Mouse (Mus musculus) hematopoietic stem cell, adult 5-6 weeks (primary cell): ENCODE results near the gene Dpp6. TPM values are rescaled to one million over a fixed set of nuclear protein-coding genes. Genes with fewer than 3 reads are reported as not detected.

Source experiments
- ATAC-seq, 2 experiments: fragments of 125-278 bp in 1 of 2; replicated peaks in 1 of 2; 2 replicates each; pipeline ENCODE4 v1.8.0; 2016 to 2017; ENCODE audit warnings: inconsistent platforms in 2 of 2, mild to moderate bottlenecking in 2 of 2, moderate number of reproducible peaks in 2 of 2, low read depth in 1 of 2, moderate TSS enrichment in 1 of 2; ENCODE audit not compliant: low FRiP score in 2 of 2, poor library complexity in 2 of 2, severe bottlenecking in 2 of 2, insufficient read depth in 1 of 2, low TSS enrichment in 1 of 2
- total RNA-seq: library from RNA; stranded (forward); fragments of 172-1452, 232-1000 nt; gene quantifications from 2 replicates; pipeline ENCODE4 v1.2.3, GENCODE M21; 2017

The Dpp6 gene
- total RNA-seq = 0.20 TPM in 1 of 2 replicates, not detected in the other

DNA sequence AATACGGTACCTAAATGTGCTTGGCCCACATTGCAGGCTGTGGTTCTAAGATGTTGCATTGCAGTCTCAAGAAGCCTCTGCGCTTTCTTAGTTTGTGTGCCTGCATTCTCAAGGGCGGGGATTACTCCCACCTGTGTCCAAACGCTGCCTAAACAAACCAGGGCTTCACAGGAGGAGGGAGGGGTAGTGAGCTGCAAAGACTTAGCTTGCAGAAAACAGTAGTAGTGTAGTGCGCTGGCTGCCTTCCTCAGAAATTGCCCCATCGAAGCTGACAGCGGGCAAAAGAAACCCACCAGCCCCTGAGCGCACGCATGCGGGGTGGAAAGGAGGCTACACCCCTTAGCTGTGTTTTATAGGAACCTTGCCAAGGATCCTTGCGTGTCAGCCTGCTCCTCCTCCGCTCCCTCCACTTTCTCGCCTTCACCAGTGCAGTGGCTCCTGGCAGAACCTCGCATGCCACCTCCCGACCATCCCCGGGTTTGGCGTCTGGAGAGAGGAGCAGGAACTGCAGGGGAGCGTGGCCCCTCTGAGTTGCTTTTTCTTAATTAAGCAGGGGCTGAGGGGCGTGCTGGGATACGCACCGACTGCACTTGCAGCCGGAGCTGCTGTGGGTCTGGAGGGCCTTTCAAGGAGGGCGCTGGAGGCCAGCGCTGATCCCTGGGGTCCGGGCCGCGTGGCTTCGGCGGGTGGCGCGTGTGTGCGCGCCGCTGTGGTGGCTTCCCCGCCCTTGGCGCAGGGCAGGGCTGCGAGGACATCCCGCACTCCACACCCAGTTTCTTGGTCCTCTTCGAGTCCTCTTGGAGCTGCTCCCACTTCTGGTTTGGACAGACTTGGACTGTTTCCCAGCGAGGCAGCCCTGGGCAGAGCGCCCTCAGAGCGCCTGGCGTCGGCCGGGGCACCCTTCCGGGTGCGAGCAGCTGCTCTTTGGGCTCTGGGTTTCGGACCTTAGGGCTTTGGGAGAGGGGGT is at the start of gene Dpp6:
TSS of gene Dpp6 (plus strand) at position 229 of the 967 bp plus-strand sequence.
- no peak for ATAC-seq

GRCm38 (mm10) chr5:26783955-26784354 is 33.0 kb upstream of the Dpp6 start:
- no peak for ATAC-seq

DNA sequence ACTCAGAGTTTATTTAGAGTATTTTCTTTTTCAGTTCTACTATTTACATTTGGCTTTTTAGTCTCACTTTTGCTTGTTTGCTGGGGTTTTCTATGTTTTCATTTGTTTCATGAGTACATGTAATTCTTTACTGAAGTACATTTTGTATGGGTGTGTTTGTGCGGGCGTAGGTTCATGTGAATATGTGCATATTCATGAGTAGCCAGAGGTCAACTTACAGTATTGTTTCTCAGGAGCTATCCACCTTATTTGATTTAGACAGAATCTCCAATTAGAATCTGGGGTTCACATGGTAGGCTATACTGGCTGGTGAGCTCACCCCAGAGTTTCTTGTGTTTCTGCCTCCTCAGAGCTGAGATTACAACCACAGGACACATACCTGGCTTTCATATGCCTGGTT is 21.5 kb upstream of the Dpp6 start:
- ATAC-seq = no peak

DNA sequence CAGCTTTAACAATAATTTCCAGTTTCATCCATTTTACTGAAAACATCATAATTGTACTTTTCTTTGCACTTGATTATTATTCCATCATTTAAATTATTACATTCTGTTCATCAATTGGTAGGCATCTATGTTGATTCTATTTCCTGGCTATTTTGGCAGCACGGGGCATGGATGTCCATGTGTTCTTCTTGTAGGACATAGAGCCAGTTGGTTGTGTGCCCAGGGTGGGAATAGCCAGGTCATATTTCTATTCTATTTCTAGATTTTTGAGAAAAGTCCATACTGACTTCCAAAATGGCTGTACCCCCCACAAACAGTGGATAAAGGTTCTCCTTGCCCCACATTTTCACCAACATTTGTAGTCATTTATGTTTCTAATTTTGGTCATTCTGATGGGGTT is 19.0 kb downstream of the Dpp6 start:
- ATAC-seq = no peak

DNA sequence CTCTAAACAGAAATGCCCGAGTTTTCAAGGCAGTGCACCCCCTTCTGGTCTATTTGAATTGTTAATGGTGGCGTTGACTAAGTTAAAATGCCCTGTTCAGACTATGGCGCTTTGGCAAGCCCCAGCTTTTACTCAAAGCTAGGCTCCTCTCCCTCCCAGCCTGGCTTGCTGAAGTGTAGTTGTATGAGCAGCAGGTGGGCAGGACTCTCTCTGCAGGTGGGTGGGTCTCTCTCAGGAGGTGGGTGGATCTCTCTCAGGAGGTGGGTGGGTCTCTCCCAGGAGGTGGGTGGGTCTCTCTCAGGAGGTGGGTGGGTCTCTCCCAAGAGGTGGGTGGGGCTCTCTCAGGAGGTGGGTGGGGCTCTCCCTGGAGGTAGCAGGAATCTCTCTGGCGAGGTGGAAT is 24.1 kb downstream of the Dpp6 start:
- ATAC-seq = no peak

GRCm38 (mm10) chr5:26854746-26855145 is 37.7 kb downstream of the Dpp6 start:
- ATAC-seq = no peak

GRCm38 (mm10) chr5:26875449-26875848 is 58.4 kb downstream of the Dpp6 start:
- no peak for ATAC-seq

- ATAC-seq = no peak
These were observed 70.5 kb downstream of the Dpp6 start for GRCm38 (mm10) chr5:26887496-26887895.

DNA sequence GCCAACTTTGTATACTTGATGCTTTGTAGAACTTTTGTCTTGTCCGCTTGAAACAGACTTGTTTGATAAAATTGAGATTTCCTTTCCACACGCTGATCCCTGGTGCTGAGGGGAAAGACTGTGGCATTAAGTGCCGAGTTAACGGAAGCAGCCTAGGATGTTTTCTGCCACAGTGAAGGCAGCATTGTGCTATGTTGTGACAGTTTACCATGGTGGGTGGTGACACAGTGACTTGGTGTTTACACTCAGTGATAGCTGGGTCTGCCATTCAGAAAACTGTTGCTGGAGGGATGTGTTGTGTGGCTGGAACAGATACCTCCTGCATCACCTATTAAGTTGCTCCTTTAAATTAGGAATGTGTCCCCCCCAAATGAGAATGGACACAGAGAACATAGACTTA is 71.1 kb downstream of the Dpp6 start:
- no peak for ATAC-seq

- no peak for ATAC-seq
These were observed 77.3 kb downstream of the Dpp6 start for GRCm38 (mm10) chr5:26894346-26894745.

DNA sequence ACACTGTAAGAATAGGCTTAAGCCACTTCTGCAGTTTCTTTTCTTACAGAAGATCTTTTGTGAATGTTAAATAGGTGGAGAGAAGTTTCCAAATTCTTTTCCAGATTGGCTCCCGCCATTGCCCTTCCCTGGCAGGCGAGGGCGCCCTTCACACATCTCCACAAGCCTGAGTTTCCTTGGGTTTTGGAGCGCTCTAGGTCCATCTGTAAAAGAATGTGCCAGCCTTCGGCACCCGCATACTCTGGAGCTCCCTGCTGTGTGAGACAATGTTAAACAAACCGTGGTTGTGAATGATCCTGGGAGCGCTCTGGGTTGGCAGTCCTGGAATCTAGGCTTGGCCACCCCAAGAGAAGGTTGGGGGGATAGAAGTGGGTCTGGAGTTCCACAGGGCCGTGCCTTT is 86.8 kb downstream of the Dpp6 start:
- no peak for ATAC-seq

GRCm38 (mm10) chr5:26904324-26905041 is 87.5 kb downstream of the Dpp6 start:
- ATAC-seq = no peak

DNA sequence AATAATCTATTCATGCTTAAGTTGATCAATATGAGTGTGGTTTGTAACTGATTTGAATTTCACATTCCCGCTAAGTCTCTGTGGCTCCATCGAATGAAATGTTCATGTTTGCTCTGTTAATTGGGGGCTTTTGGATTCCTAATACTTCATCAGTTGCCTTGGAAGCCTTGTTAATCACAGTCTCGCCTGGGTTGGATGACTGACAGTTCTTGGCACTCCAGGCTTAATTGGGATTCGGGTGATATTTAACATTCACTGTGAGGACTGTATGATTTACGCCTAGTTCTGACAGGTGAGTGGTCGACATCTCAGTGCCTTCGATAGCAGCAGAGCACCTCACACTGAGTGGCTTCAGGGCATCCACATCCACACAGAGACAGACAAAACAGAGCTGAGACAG is 90.1 kb downstream of the Dpp6 start:
- no peak for ATAC-seq

DNA sequence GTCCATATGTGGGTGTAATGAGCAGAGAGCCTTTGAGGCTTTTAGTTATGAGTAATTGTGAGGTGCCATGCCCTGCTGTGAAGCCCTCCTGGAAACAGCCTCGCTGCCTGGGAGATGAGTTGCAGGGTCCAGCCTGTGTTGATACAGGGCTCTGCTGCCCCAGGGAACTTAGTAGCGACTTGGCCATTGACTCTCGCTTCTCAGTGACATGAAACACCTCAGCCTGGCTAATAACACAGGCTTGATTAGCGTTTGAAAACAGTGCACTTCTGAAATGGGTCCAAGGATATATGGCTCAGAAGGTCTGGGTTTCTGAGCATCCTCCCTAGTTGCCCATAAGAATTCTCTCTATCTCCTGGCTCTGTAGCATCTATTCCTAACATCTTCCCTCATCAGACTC is 91.6 kb downstream of the Dpp6 start:
- no peak for ATAC-seq

DNA sequence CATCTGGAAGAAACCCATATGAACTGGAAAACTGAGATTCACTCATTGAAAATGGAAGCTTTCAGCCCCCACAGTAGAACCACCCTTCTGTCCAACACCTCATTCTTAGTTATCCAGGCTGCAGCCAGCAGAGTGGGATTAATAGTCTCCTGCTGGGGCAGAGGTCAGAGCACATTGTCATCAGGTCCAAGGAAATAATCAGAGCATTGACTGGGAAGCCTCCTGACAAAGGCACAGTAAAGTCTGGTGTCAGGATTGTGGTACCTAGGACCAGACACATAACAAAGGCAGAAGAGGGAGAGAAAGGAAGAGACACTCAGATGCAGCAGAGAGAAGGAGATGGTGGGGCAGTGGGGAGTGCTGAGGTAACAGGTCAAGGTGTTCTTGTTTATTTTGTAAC is 93.3 kb downstream of the Dpp6 start:
- no peak for ATAC-seq

DNA sequence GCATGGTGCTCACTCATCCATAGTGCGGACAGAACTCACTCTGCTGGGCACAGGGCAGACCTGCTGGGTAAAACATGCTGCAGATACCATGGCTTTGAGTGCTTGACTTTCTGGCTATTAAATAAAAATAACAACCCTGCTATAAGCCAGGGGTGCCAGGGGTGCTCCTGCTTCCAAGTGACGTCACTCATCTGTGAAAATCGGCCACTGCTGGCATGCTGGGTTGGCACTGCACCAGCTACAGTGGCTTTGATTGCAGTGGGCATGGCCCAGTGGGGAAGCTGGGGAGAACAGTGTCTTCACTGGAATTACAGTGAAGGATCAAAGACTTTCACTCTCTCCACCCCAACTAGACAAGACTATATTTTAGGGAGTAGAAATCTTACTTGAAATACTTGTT is 95.0 kb downstream of the Dpp6 start:
- ATAC-seq = no peak

DNA sequence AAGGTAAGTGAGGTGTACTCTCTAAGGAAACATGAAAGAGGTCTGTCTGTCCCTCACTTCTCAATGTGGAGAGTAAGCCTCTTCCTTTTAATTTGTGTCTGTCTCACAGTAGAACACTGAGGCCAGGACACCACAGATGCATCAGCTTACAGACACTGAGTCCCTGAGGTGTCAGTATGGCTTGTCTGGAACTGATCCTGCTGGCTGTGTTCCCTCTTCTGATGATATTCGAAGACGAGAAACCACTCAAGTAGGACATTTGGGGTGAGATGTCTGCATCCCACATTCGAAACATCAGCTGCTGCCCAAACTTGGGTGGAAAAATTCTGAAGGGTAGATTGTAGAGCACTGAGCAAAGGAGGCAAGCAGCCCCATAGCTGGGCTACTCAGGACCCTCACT is 101.8 kb downstream of the Dpp6 start:
- no peak for ATAC-seq

GRCm38 (mm10) chr5:26924552-26924951 is 107.5 kb downstream of the Dpp6 start:
- ATAC-seq = no peak
